Mouse (Mus musculus): ENCODE measurements at regions not wholly inside any gene's neighbourhood (a gene's known extent, or its start where the extent isn't known, plus 50 kb on each side); places are given as distances from the start of the nearest gene placed in this dataset.

DNA sequence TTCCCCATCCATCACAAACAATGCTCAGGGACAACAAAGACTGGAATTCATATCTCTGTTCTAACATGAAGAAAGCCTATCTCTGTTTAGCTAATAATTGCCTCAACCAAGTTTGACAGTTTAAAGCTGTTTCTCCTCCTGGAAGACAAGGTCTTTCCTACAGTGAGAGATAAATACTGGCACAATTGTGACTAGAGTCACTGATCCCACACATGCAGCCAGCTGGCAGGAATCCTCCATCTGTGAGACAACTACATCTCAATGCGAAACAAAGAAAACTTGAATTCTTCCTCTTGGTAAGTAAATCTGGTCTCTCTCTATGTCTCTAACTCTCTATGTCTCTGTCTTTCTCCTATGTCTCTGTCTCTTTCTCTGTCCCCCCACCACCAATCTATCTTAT, 239.1 kb upstream of the Nsun2 start:
- DNase-seq (ENCODE audit: low spot score in 2 of 2): peak in 1 of 2 experiments; percentile 7

DNA sequence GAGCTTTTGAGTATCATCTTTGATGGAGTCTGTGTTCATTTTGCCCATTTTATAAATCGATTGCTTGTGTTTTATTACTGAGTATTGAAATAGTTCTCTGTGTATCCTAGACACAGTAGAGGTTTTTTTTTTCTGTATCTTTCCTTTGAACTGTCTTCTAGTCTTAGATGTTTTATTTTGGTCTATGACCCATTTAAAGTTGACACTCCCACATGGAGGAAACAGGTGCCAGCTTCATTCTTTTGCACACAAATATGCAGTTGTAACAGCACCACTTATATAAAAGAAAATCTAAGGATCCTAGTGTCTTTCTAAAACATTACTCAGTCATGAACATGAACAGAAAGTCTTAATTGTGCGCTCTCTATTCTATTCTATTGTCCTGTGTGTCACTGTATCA, 230.2 kb upstream of the Nsun2 start:
- no peak for DNase-seq (ENCODE audit: low spot score in 2 of 2)

DNA sequence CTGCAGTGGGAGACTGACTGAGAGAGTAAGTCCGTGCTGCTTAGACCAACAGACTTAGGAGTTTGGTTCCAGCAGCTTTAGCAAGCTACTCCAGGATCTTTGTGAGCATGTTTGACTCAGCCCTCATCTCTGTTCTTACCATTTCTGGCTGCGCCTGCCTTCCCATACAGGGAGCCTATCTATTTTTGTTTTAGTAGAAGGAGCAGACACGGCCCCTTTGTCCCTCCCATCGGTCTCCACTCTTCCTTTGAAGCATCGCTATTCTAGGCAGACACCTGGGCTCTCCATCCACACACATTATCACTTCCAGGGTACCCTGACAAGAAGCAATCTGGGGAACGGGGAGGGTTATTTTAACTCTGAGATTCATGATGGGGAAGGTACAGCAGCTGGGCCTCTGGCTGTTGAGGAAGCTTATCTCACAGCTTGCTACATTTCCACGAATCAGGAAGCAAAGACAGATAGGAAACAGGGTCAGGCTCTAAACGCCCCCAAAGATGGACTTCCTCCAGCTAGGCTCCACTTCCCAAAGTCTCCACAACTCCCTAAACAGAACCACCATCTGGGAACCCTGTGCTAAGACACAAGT, 203.0 kb upstream of the Nsun2 start:
- peak in 1 of 2 experiments; percentile 41 for DNase-seq (ENCODE audit: low spot score in 2 of 2)

DNA sequence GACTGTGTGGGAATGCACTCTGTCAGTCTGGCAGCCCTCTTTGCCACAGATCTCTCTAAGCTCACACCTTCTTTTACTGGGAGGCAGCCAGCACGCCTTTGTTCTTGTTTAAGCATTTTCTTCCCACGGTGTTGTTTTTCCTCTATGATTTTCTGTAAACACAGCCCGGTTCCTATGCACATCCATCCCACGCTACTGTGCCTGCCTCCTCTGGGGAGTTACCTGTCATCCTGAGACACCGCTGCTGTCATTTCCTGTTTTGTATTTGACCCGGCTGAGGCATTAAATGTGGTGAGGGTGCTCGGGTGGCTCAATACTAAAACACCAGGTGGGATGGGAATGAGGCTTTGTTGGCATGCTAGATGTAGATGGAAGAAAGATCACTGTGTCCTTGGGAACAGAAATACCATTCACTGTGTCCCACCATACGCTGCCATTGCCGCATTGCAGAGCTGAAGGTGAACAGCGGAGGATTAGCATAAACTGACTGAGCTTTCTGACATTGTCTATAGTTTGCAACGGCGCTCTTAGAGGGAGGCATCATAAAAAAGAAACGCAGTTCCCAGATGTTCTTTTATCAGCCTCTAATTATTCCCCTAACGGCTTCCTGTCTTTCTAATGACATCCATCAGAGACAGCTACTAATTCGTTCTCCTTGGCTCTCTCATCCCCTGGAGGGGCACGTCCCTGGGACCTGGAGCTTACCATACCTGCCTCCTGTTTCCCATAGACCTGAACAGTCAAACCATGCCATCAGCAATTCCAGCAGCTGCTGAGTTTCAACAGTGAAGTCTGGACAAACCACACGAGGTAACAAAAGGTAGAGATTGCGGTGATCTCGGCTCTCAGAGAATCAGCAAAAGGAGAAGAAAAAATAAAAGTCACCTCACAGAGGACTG, 201.8 kb upstream of the Nsun2 start:
- no peak for DNase-seq (ENCODE audit: low spot score in 2 of 2)

DNA sequence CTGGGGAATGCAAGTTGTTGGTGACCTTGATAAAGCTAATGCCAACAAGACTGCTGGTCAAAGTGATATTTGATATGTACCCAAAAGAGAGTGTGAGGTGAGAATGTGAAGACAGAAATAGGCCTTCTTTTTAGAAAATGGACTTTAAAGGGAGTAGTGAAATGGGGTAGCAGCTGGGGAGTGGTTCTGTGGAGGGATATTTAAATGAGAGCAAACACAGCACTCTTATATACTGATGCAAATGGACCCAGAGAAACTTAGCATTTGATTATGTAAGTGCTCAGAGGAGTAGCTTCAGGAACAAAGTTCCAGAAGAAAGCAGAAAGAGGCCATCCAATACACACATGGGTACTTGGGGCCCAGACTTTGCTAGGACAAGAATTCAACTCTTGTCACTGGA, 189.7 kb upstream of the Nsun2 start:
- DNase-seq (ENCODE audit: low spot score in 2 of 2): no peak

DNA sequence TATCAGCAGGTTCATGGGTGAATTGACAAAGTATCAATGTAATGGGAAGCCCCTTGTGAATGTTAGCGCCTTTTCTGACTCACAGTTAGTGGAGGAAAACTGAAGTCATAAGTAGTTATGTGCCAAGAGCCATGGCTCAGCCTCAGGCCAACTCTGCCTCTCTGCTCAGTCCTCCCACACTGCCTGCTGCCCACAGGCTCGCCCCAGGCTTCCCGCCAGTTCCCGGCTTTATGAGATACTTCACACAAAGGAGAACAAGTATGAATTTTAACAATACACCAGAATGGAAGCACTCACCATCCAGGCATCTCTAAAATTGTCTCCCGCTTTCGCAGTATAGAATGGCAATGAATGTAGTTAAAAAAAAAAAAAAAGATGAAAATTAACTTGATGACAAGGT, 176.1 kb upstream of the Nsun2 start:
- DNase-seq (ENCODE audit: low spot score in 2 of 2): peak in 1 of 2 experiments; percentile 36

DNA sequence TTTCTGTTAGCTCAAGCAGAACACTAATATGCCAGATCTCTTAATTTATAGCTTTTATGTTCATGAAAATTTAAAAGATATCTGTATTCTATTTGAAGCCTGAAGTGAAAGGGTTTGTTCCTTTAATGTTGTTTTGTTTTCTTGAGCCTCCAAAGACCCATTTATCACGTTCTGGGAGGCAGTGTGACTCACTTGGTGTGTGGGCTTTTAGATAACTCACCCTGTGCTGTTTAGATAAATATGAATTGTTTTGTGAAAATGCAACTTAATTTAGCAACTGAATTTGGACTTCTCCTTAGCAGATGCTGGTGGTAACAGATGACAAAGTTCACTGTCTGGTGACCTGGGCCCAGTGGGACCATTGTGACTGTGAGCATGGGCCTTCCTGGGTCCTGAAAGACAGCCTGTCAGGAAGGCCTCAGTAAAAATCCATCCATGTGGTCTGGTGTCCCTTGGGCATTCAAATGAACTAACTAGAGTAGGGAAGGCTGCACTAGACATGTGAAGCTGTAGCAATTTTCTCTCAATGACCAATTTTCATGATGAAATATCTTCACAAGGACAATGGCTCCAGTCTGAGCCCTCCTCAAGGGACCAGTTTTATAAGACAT, 167.6 kb upstream of the Nsun2 start:
- DNase-seq (ENCODE audit: low spot score in 2 of 2): no peak

DNA sequence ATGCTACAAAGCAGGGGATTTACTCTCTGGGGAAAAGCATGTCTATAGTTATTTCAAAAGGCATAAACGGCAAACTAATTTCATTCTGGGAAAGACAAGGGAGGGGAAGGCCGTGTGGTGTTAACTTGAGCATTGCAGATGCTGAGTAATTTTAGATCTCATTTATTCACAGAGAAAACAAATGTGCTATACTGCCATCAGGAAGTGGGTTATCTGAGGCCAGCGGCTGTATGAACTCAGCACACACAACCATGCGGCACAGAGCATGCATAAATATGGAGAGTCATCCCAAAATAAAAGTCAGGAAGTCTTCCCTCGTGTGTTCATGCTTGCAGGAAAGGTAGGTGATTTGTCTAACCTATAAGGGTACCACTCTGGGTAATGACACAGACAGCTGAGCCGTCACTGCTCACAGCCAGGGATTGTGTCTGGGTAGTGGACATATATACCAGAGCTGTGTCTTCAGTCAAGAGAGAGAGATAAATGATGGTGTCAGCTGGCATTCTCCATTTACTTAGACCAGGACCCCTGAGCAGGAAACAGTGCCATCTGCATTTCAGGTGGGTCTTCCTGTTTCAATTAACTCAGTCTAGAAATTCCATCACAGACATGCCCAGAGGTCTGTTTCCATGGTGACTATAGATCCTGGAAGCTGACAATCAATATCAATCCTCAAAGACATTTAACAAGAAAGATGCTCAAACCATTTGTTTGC, 160.3 kb upstream of the Nsun2 start:
- DNase-seq (ENCODE audit: low spot score in 2 of 2): no peak

DNA sequence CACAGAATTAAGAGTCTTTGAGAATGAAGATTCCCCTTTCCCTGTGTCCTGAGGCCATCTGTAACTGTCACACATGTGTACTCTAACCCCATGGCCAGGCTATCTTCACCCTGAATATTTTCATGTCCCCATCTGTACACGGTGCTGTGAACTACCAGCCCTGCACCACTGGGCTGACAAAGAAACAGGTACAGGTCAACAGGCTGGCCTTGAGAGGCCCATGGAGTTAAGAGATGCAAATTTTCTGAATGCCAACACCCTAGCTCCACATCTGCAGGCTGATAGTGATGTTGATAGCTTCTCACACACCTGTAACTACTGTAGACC, 159.8 kb upstream of the Nsun2 start:
- no peak for DNase-seq (ENCODE audit: low spot score in 2 of 2)

DNA sequence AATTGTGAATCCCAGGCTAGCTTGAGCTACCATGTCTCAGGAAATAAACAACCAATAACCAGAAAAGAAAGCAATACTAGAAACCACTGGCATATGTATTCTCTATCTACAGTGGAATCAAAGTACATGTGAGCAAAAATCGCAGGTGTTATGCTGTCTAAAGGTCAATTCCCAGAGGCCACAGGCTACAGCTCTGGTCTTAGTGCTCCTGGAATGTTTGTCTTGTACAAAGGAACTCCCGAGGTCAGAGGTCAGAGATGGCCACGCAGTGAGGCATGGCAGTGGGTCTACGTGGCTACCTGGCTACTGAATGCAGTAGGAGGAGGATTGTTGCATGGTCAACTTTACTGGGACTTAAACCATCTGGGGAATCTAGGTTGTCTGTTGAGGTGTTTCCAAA, 153.1 kb upstream of the Nsun2 start:
- DNase-seq (ENCODE audit: low spot score in 2 of 2): no peak

DNA sequence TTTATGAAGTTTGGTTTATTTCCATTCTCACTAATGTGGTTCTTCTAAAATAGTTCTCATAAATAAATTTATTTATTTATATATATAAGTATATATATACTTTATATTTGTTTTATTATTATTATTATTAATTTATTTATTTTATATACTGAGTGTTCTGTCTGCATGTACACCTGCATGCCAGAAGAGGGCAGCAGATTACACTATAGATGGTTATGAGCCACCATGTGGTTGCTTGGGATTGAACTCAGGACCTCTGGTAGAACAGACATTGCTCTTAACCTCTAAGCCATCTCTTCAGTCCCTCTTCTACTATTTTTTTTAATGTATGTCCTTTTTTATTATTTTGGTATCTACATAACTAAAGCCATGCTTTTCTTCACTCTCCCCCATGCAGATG, 148.8 kb upstream of the Nsun2 start:
- no peak for DNase-seq (ENCODE audit: low spot score in 2 of 2)

DNA sequence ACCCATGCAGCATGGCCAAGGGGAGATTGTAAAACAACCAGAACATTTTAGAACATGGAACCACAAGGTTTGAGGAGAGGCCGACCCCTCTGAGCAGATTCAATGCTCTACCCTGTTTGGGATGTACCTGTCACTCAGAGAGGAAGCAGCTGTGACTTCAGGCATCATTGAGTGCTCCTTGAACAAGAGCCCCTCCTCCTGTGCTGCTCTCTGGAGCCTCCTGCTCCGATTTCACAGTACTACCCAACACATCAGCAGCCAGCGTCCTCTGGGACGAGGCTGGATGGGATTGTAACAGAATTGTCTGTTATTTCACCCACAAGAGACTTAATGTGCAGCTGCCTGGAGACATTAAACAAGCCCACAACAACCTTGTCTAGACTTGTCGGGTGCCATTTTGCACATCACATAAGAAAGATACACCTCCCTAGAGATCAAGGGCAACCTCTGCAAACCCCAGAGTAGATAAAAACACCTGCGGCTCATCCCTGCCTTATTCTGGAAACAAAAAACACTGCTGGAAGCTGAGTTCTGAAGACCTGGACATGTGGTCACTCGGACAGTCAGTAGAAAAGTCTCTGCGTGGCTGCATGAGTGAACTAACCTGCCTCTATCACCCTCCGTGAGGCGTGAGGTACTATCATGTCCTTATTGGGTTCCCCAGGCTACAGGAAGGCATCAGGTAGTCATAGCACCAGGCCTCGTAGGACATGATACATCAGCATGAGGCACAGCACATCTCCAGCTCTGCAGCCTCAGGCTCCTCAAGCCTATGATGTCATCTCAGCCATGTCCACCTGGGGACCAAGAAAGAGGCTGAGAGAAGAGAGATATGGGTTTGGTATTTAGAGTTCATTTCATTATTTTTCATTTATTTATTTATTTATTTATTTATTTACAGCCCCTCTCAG, 140.4 kb upstream of the Nsun2 start:
- no peak for DNase-seq (ENCODE audit: low spot score in 2 of 2)

DNA sequence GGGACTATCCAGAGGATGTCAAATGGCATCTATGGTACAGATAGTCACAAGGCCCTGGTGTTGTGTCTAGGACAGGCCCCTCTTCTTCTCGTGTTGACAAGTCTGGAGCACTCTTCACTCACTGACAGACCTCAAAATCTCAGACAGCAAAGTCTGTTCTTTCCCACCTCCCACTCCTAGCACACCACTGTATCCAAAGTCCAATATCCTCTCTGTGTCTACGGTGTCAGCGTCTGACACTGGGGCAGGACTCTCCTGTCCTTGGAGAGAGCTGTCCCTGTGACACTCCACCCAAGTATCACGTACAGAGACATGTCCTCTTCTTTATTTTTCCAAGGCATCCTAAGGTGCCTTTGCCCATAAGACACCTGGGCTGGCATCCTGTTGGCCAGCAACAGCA, 139.0 kb upstream of the Nsun2 start:
- DNase-seq (ENCODE audit: low spot score in 2 of 2): no peak

DNA sequence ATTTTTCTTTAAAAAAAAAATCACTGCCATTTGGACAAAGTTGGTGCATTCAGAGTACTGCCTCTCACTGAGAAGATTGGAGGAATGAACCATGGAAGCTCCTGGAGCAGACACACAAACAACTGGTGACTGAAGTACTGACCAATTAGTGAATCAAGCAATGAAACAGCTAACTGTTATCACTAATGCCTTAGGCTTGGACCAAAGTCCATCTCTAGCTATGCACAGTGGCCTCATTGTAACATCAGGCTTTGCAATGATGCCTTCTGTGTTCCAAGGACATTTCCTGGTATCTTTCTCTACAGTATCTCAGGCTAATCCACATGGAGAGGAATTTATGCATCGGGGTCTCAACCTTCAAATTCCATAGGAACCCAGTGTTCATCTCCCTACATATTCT, 123.2 kb upstream of the Nsun2 start:
- DNase-seq (ENCODE audit: low spot score in 2 of 2): no peak

DNA sequence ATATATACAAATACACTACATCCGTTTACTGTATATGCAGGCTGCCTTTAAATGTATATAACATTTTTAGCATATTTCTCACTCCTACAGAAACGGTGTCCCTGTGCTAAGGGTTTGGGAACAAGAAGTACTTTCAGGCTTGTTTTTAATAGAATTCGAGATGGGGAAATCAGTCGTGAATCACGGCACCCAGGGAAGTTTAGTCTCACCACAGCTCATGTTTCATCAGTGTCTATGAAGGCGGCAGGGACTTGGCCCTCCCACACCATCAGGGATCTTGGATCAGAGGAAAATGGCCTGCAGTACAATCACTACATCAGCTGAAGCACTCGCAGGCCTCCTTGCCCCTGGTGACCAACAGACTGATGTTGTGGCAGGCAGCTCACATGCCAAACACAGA, 118.7 kb upstream of the Nsun2 start:
- no peak for DNase-seq (ENCODE audit: low spot score in 2 of 2)

DNA sequence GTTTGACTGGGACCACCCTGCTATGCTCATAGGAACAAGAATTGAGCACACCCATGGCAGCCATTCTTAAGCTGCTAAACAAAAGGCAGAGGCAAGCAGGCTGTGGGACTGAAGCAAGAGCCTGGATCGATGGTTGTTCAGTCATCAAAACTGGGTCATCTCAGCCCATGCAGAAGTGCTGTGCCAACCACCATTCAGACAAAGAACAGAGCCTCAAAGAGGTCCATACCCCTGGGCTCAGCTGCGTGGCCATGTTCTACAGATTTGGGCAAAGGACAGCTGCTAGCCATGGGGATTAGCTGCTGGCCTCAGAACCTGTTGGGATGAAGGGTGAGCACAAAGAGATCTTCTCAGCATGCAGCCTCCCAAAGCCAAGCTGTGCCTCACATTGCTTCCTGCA, 116.8 kb upstream of the Nsun2 start:
- no peak for DNase-seq (ENCODE audit: low spot score in 2 of 2)

DNA sequence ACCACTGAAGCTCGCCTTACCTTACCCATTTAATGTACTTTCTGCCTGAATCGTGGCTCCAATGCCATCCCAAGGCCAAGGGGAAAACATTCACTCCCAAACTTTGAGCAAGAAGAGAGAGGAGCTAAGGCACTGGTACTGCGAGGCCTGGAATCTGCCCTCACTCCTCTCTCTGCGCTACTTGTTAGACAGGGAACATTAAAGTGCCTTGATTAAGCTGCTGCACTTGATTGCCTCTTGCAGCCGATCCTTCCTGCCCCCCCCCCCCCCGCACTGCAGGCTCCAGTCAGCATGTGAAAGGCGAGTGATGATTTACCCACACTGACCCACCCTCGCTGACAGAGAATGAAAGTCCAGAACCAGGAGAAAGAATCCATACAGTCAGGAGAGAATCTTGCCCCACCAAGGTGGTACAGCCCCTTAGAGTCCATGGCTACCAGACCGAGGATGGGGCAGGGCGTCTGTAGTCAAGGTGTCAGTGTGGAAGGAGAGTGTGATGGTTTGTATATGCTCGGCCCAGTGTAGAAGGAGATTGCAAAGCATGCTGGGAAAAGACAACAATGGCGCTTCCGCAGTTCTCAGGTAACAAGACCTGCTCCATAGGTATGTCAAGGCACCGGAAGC, 115.6 kb upstream of the Nsun2 start:
- no peak for DNase-seq (ENCODE audit: low spot score in 2 of 2)

DNA sequence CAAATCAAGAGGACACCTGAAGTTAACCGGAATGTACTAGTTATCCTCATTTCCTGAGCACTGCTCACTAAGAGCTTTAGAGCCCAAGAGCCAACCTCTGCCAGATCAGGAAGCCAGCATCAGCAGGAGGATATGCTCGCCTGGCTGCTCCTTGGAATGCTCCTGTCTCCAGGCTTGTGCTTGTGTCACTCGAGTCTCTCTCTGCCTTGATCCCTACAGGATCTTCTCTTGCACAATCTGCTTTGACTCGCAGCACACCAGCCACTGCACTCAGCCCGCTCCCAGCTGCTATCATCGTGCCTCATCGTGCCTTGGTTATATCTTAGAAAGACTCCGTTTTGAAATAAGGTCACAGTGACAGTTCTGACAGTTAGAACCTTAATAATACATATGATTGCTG, 113.4 kb upstream of the Nsun2 start:
- DNase-seq (ENCODE audit: low spot score in 2 of 2): no peak

DNA sequence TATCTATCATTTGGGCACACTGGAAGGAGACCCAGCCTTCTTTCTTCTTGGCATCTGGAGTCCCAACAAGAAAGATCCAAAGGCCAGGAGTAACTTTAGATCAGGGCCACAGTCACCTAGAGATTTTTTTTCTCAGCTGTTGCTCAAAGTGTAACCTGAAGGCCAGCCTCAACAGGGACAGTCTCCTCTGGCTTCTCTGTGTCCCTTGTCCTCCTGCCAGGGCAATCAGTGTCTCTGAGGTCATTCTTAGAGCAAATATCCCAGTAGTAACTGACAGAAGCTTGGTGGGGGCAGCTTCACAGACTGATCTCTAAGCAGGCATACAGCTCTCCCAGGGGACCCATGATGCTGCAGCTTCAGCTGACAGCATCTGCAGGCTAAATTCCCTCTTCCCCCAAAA, 111.6 kb upstream of the Nsun2 start:
- DNase-seq (ENCODE audit: low spot score in 2 of 2): no peak

DNA sequence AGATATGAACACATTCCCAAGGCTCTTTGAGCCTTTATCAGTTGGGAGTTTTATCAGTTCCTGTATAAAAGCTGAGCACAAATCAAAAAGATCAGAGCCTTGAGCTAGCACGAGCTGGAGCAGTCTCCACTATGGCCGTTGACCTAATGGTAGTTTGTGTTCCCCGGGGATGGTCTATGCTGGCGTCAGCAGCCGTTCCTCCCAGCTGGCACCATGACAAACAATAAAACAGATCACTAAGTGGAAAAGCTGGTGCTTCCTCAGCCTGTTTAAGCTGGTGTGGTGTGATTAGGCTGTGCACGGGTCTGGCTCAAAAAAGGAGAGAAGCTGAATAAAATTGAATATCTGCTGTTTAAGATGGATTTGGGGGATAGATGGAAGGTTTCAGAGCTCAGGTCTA, 107.4 kb upstream of the Nsun2 start:
- no peak for DNase-seq (ENCODE audit: low spot score in 2 of 2)

DNA sequence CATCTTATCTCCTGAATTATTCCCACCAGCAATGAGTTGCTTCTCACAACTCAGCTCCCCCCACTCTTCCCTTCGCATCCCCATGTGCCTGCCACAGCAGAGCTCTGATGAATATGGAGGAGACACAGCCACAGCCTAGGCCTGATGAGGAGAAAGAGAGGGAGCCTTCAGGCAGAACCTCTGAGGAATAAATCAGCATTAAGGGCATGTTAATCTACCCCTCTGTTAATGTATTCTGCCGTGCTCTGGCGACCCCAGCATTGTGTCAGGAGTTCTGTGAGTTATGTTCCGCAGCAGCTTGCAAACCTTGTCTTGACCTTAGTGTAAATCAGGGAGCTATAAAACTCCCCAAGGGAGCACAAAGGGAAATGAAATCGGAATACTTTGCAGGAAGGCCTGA, 104.0 kb upstream of the Nsun2 start:
- no peak for DNase-seq (ENCODE audit: low spot score in 2 of 2)

Data from frontal cortex, postnatal 14 days (tissue).